In the genomic region with DNA sequence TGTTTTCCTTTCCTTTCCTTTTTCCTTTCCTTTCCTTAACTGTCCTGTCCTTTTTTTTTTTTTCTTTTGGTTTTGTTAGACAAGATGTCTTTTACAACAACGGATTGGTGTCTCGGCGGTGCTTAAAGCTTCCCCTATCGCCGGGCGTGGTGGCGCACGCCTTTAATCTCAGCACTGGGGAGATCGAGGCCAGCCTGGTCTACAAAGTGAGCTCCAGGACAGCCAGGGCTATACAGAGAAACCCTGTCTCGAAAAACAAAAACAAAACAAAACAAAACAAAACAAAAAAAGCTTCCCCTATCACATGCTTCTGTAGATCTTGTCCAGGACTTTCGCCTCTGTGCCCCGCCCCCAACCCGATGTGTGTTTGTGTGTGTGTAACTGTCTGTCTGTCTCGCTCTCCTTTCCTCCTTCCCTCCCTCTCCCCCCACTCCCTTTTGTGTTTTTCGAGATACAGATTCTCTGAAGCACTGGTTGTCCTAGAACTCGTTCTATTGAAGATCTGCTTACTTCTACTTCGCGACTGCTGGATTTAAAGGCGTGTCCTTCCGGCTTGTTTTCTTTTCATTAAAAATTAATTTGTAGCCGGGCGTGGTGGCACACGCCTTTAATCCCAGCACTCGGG, we compare ENCODE assay signal across 8 mouse cellular contexts. TPM values are rescaled to one million over a fixed set of nuclear protein-coding genes. Genes with fewer than 3 reads are reported as not detected.
DNase-seq lines count a peak whose midpoint lies in the region; ATAC-seq and TF ChIP-seq lines count a peak whose summit lies in the region.

No protein-coding gene starts in this region.

- no peak for TF ChIP-seq CTCF in lung, adult 2 months (IDR thresholded peaks at IDR 0.05; ENCODE audit: insufficient read depth, low read length)
- no peak for TF ChIP-seq CTCF in cortical plate, adult 2 months (IDR thresholded peaks at IDR 0.05; ENCODE audit: extremely low read depth, insufficient read depth, low read length)

- intact Hi-C loops in left cerebral cortex, postnatal 25 days (cut with DNase I) = no loop called here

- peaks cover 24% of the 10 kb centered on the region for H3K36me3 ChIP-seq in midbrain, embryonic 14.5 days (ENCODE audit: control insufficient read depth, insufficient read depth, low read length)

- H3K27me3 ChIP-seq in midbrain, embryonic 14.5 days (ENCODE audit: control insufficient read depth, insufficient read depth, low read length) = no peaks in the 10 kb centered on the region

- no peak for TF ChIP-seq POLR2A in lung, adult 2 months (IDR thresholded peaks at IDR 0.05; ENCODE audit: borderline replicate concordance, extremely low read depth, low read depth, low read length)
- no peak for TF ChIP-seq POLR2A in cortical plate, adult 2 months (IDR thresholded peaks at IDR 0.05; ENCODE audit: extremely low read depth, insufficient read depth, low read length)

- ATAC-seq in midbrain, embryonic 14.5 days (ENCODE audit: low FRiP score, low TSS enrichment) = no peak; the same call in 1 of the 2 replicates

- H3K27ac ChIP-seq in cortical plate, adult 2 months (ENCODE audit: insufficient read depth, low read length) = no peak overlapping the region
- peak overlapping the region; percentile 77 for H3K27ac ChIP-seq in midbrain, embryonic 14.5 days (replicated peaks; ENCODE audit: low read depth, low read length)

- no peak for DNase-seq in lung, adult 2 months
- no peak for DNase-seq in lung, adult 18-20 months
- peak; percentile 73 for DNase-seq in induced T-regulatory cell, adult 2 months (ENCODE audit: low read depth)
- DNase-seq in midbrain, embryonic 14.5 days = peak; percentile 28
- no peak for DNase-seq in cerebellum, postnatal 14 days
- no peak for DNase-seq in urinary bladder, adult 18-20 months (ENCODE audit: low spot score in 2 of 2)
- no peak for DNase-seq in left cerebral cortex, postnatal 25 days (ENCODE audit: low spot score in 2 of 2)

- peak overlapping the region; percentile 77 for H3K4me2 ChIP-seq in midbrain, embryonic 14.5 days (ENCODE audit: low read length)

- 0 out of 2 replicates have a peak, but pooled peaks cover 2% of the 10 kb centered on the region for H3K4me1 ChIP-seq in lung, adult 2 months (ENCODE audit: control insufficient read depth, insufficient read depth, low read length)
- peaks cover 2% of the 10 kb centered on the region; the same call in 1 of the 2 replicates for H3K4me1 ChIP-seq in cortical plate, adult 2 months (ENCODE audit: control insufficient read depth, insufficient read depth, low read length)
- H3K4me1 ChIP-seq in midbrain, embryonic 14.5 days (ENCODE audit: control insufficient read depth, insufficient read depth, low read length) = peaks cover 10% of the 10 kb centered on the region; the same call in 1 of the 2 replicates

- peak overlapping the region; percentile 87 for H3K4me3 ChIP-seq in lung, adult 2 months (replicated peaks; ENCODE audit: extremely low read depth, low read depth, low read length)
- H3K4me3 ChIP-seq in cortical plate, adult 2 months (ENCODE audit: insufficient read depth, low read length) = peak overlapping the region; percentile 66
- H3K4me3 ChIP-seq in midbrain, embryonic 14.5 days (replicated peaks; ENCODE audit: low read depth, low read length) = peak overlapping the region; percentile 68

- WGBS in lung, adult 2 months = 2% methylated on average over 24 of the region's 24 CpGs
- 5% methylated on average over 24 of the region's 24 CpGs for WGBS in midbrain, embryonic 14.5 days

- H3K9me3 ChIP-seq in midbrain, embryonic 14.5 days (ENCODE audit: control insufficient read depth, low read length) = no peaks in the 10 kb centered on the region

- peak overlapping the region; percentile 58 for H3K9ac ChIP-seq in midbrain, embryonic 14.5 days (replicated peaks; ENCODE audit: low read length)

RNA-seq across cellular contexts. Expression of a gene that starts 0.5 kb away (rescaled TPM):
- polyA plus RNA-seq in lung, adult 2 months (2012; rRNA removed) = 45.4 and 60.7 TPM in 2 replicates
- 53.0 and 53.7 TPM in 2 replicates for polyA plus RNA-seq in cortical plate, adult 2 months (2012; rRNA removed)
- polyA plus RNA-seq in midbrain, embryonic 14.5 days (2014; fragmentation: Nextera tagmentation; extraction: Ambion mirVana) = 68.0 and 73.0 TPM in 2 replicates
- total RNA-seq in left cerebral cortex, postnatal 25 days (2021) = 10 to 100 TPM; 26.1 to 27.4 TPM

RNA-seq across cellular contexts. Expression of a gene that starts 9.9 kb away (rescaled TPM):
- 0.29 and 0.57 TPM in 2 replicates for polyA plus RNA-seq in lung, adult 2 months (2012; rRNA removed)
- 0.32 and 0.33 TPM in 2 replicates for polyA plus RNA-seq in cortical plate, adult 2 months (2012; rRNA removed)
- 0.32 TPM in 1 of 2 replicates, not detected in the other for polyA plus RNA-seq in midbrain, embryonic 14.5 days (2014; fragmentation: Nextera tagmentation; extraction: Ambion mirVana)
- total RNA-seq in left cerebral cortex, postnatal 25 days (2021) = not detected

RNA-seq across cellular contexts. Expression of a gene that starts 10.0 kb away (rescaled TPM):
- 1,603 and 2,135 TPM in 2 replicates for polyA plus RNA-seq in lung, adult 2 months (2012; rRNA removed)
- polyA plus RNA-seq in cortical plate, adult 2 months (2012; rRNA removed) = 980 and 1,011 TPM in 2 replicates
- 814 and 824 TPM in 2 replicates for polyA plus RNA-seq in midbrain, embryonic 14.5 days (2014; fragmentation: Nextera tagmentation; extraction: Ambion mirVana)
- 100 to 1,000 TPM; 300 to 313 TPM for total RNA-seq in left cerebral cortex, postnatal 25 days (2021)

RNA-seq across cellular contexts. Expression of a gene that starts 11.9 kb away (rescaled TPM):
- 13.2 and 14.2 TPM in 2 replicates for polyA plus RNA-seq in lung, adult 2 months (2012; rRNA removed)
- polyA plus RNA-seq in cortical plate, adult 2 months (2012; rRNA removed) = 5.2 and 6.4 TPM in 2 replicates
- 1.8 and 1.9 TPM in 2 replicates for polyA plus RNA-seq in midbrain, embryonic 14.5 days (2014; fragmentation: Nextera tagmentation; extraction: Ambion mirVana)
- total RNA-seq in left cerebral cortex, postnatal 25 days (2021) = 1 to 10 TPM; 3.1 to 3.7 TPM

RNA-seq across cellular contexts. Expression of a gene that starts 12.0 kb away (rescaled TPM):
- polyA plus RNA-seq in lung, adult 2 months (2012; rRNA removed) = 13.7 and 20.3 TPM in 2 replicates
- polyA plus RNA-seq in cortical plate, adult 2 months (2012; rRNA removed) = 21.1 and 21.5 TPM in 2 replicates
- 35.9 and 38.3 TPM in 2 replicates for polyA plus RNA-seq in midbrain, embryonic 14.5 days (2014; fragmentation: Nextera tagmentation; extraction: Ambion mirVana)
- total RNA-seq in left cerebral cortex, postnatal 25 days (2021) = 10 to 100 TPM; 19.9 to 20.2 TPM

Comparison
In these comparisons a context has a peak if more than half of its experiments do, and no peak if none do; other contexts are left out.
1. DNase-seq: peak in induced T-regulatory cell, adult 2 months (single experiment) and midbrain, embryonic 14.5 days (single experiment); none in lung, adult 2 months (single experiment), lung, adult 18-20 months (0 of 2), cerebellum, postnatal 14 days (0 of 2), urinary bladder, adult 18-20 months (0 of 2) and left cerebral cortex, postnatal 25 days (0 of 2).
2. Peak in every context shown above with its lines, with median percentiles within 50 percentile points of each other: H3K4me3 ChIP-seq.